Mouse (Mus musculus) embryonic facial prominence, embryonic 13.5 days (tissue): ENCODE data around the gene Rwdd2b. TPM values are rescaled to one million over a fixed set of nuclear protein-coding genes. Genes with fewer than 3 reads are reported as not detected.
A peak's percentile ranks its signal among the peaks of the same experiment; 100 is the strongest.

ENCODE experiments used
- ATAC-seq: fragments of 200-750 bp; cut with Nextera tagmentation; 2 replicates; pipeline ENCODE4 v1.8.0; 2017; ENCODE audit warnings: low read depth; ENCODE audit not compliant: insufficient number of reproducible peaks, insufficient read depth, low FRiP score, low TSS enrichment
- H3K27ac ChIP-seq: fragments of 300-500 bp; sonication (generic); 2 replicates; pipeline ENCODE4 v1.5.1; 2015; ENCODE audit warnings: moderate library complexity, mild to moderate bottlenecking, inconsistent platforms
- H3K27me3 ChIP-seq: fragments of 300-500 bp; sonication (generic); 2 replicates; pipeline ENCODE4 v1.6.1; 2015; ENCODE audit warnings: mild to moderate bottlenecking, inconsistent platforms
- H3K36me3 ChIP-seq: fragments of 300-500 bp; sonication (generic); 2 replicates; pipeline ENCODE4 v1.6.1; 2015; ENCODE audit warnings: mild to moderate bottlenecking, inconsistent platforms
- H3K4me1 ChIP-seq: fragments of 300-500 bp; sonication (generic); 2 replicates; pipeline ENCODE4 v1.6.1; 2015; ENCODE audit warnings: inconsistent platforms
- H3K4me2 ChIP-seq: fragments of 300-500 bp; sonication (generic); 2 replicates; pipeline ENCODE4 v1.6.1; 2015; ENCODE audit warnings: moderate library complexity, mild to moderate bottlenecking, inconsistent platforms
- H3K4me3 ChIP-seq: fragments of 300-500 bp; sonication (generic); 2 replicates; pipeline ENCODE4 v1.5.1; 2015; ENCODE audit warnings: mild to moderate bottlenecking, inconsistent platforms
- H3K9ac ChIP-seq: fragments of 300-500 bp; sonication (generic); 2 replicates; pipeline ENCODE4 v1.6.1; 2015; ENCODE audit warnings: mild to moderate bottlenecking, inconsistent platforms
- H3K9me3 ChIP-seq: fragments of 300-500 bp; sonication (generic); 2 replicates; pipeline ENCODE4 v1.6.1; 2016; ENCODE audit warnings: inconsistent platforms
- WGBS: fragments of 180-500 bp; shearing (Covaris S2); methylation state at CpG from one replicate; pipeline ENCODE4 v1.1.7; 2015; ENCODE audit warnings: mixed read lengths; 5-methylcytosine and 5-hydroxymethylcytosine counted together
- polyA plus RNA-seq: library from polyadenylated mRNA; unstranded; fragments of >200 nt; fragmentation: Nextera tagmentation; extraction: Ambion mirVana; gene quantifications from 2 replicates; pipeline ENCODE4 v1.2.1, GENCODE M21; 2015

Rwdd2b gene
- polyA plus RNA-seq: 10.5 and 13.6 TPM in 2 replicates

GRCm38 (mm10) chr16:87440184-87440686, at the start of gene Rwdd2b:
TSS of gene Rwdd2b (minus strand) at chr16:87440573.
- H3K9ac ChIP-seq: peak within 1 kb of the TSS; percentile 89
- H3K9me3 ChIP-seq: no peaks in the 10 kb centered on the region
- peak within 1 kb of the TSS; percentile 71 for H3K4me3 ChIP-seq
- peak within 1 kb of the TSS; percentile 87 for H3K4me2 ChIP-seq
- peak; percentile 92 for ATAC-seq
- under 1% methylated on average over 38 of the region's 38 CpGs for WGBS
- peaks cover 17% of the 10 kb centered on the region for H3K4me1 ChIP-seq
- H3K36me3 ChIP-seq: no peaks in the 10 kb centered on the region; the same call in 1 of the 2 replicates
- H3K27me3 ChIP-seq: no peaks in the 10 kb centered on the region
- peak within 1 kb of the TSS; percentile 91 for H3K27ac ChIP-seq

GRCm38 (mm10) chr16:87488605-87489004, 48.2 kb upstream of the Rwdd2b start:
- Histone ChIP-seq H3K27ac (no peak overlapping the region), H3K4me1 (no peaks in the 10 kb centered on the region), H3K9me3 (no peaks in the 10 kb centered on the region), H3K27me3 (no peaks in the 10 kb centered on the region), H3K4me3 (no peak overlapping the region), H3K9ac (no peak overlapping the region), H3K4me2 (no peak overlapping the region), H3K36me3 (peaks cover 95% of the 10 kb centered on the region)
- WGBS: 87% methylated on average over 2 of the region's 2 CpGs
- ATAC-seq: no peak

- Histone ChIP-seq H3K27me3 (no peaks in the 10 kb centered on the region), H3K4me3 (no peak overlapping the region), H3K4me2 (no peak overlapping the region), H3K9ac (no peak overlapping the region), H3K4me1 (no peaks in the 10 kb centered on the region), H3K9me3 (no peaks in the 10 kb centered on the region), H3K36me3 (peaks cover 95% of the 10 kb centered on the region), H3K27ac (no peak overlapping the region)
- 94% methylated on average over 5 of the region's 5 CpGs for WGBS
- no peak for ATAC-seq
Measured at GRCm38 (mm10) chr16:87486739-87487138, 46.4 kb upstream of the Rwdd2b start.

GRCm38 (mm10) chr16:87484367-87484766, 44.0 kb upstream of the Rwdd2b start:
- peaks cover 84% of the 10 kb centered on the region for H3K36me3 ChIP-seq
- no peak overlapping the region for H3K4me3 ChIP-seq
- no peak overlapping the region for H3K9ac ChIP-seq
- WGBS: 75% methylated on average over 5 of the region's 5 CpGs
- H3K4me2 ChIP-seq: no peak overlapping the region
- H3K27ac ChIP-seq: no peak overlapping the region
- no peaks in the 10 kb centered on the region for H3K4me1 ChIP-seq
- no peaks in the 10 kb centered on the region for H3K9me3 ChIP-seq
- H3K27me3 ChIP-seq: no peaks in the 10 kb centered on the region
- ATAC-seq: 0 out of 2 replicates have a peak, but pooled peaks have one; percentile 56

GRCm38 (mm10) chr16:87470579-87470978, 30.2 kb upstream of the Rwdd2b start:
- no peak for ATAC-seq
- Histone ChIP-seq H3K9me3 (no peaks in the 10 kb centered on the region), H3K9ac (no peak overlapping the region), H3K4me3 (no peak overlapping the region), H3K36me3 (peaks cover 81% of the 10 kb centered on the region), H3K27ac (no peak overlapping the region), H3K4me1 (no peaks in the 10 kb centered on the region), H3K27me3 (no peaks in the 10 kb centered on the region), H3K4me2 (no peak overlapping the region)
- WGBS: 82% methylated on average over 4 of the region's 4 CpGs

- Histone ChIP-seq H3K4me1 (peaks cover 8% of the 10 kb centered on the region), H3K27me3 (no peaks in the 10 kb centered on the region), H3K36me3 (peaks cover 26% of the 10 kb centered on the region), H3K9ac (no peak overlapping the region), H3K4me3 (no peak overlapping the region), H3K4me2 (no peak overlapping the region), H3K9me3 (no peaks in the 10 kb centered on the region), H3K27ac (no peak overlapping the region)
- ATAC-seq: no peak
- 95% methylated on average over 3 of the region's 3 CpGs for whole genome bisulfite sequencing
Measured at GRCm38 (mm10) chr16:87458752-87459151, 18.4 kb upstream of the Rwdd2b start.

GRCm38 (mm10) chr16:87455180-87455611, 14.8 kb upstream of the Rwdd2b start:
- ATAC-seq: peak; percentile 49; the same call in 1 of the 2 replicates
- peak overlapping the region; percentile 73 for H3K27ac ChIP-seq
- under 1% methylated on average over 38 of the region's 38 CpGs for WGBS
- H3K4me2 ChIP-seq: peak overlapping the region; percentile 83
- no peaks in the 10 kb centered on the region for H3K9me3 ChIP-seq
- H3K9ac ChIP-seq: peak overlapping the region; percentile 91
- H3K36me3 ChIP-seq: 0 out of 2 replicates have a peak, but pooled peaks cover 4% of the 10 kb centered on the region
- no peaks in the 10 kb centered on the region for H3K27me3 ChIP-seq
- H3K4me3 ChIP-seq: peak overlapping the region; percentile 94
- H3K4me1 ChIP-seq: peaks cover 8% of the 10 kb centered on the region

GRCm38 (mm10) chr16:87454419-87455179, 14.2 kb upstream of the Rwdd2b start, which contains the start of gene Usp16:
TSS of gene Usp16 (plus strand) at chr16:87454703.
- peak; percentile 97 for ATAC-seq
- no peaks in the 10 kb centered on the region for H3K27me3 ChIP-seq
- peaks cover 8% of the 10 kb centered on the region for H3K4me1 ChIP-seq

GRCm38 (mm10) chr16:87453226-87453625, 12.9 kb upstream of the Rwdd2b start:
- H3K4me1 ChIP-seq: peaks cover 8% of the 10 kb centered on the region
- H3K27me3 ChIP-seq: no peaks in the 10 kb centered on the region
- whole genome bisulfite sequencing: 87% methylated on average over 2 of the region's 2 CpGs
- no peak overlapping the region for H3K27ac ChIP-seq
- no peak for ATAC-seq
- no peak overlapping the region for H3K4me3 ChIP-seq
- H3K9me3 ChIP-seq: no peaks in the 10 kb centered on the region
- no peak overlapping the region for H3K4me2 ChIP-seq
- no peaks in the 10 kb centered on the region for H3K36me3 ChIP-seq
- H3K9ac ChIP-seq: no peak overlapping the region

More at GRCm38 (mm10) chr16:87454419-87455179, 14.2 kb upstream of the Rwdd2b start, which contains the start of gene Usp16:
- Histone ChIP-seq H3K9me3 (no peaks in the 10 kb centered on the region), H3K4me3 (peak within 1 kb of the TSS; percentile 94), H3K36me3 (no peaks in the 10 kb centered on the region), H3K9ac (peak within 1 kb of the TSS; percentile 91), H3K27ac (peak within 1 kb of the TSS; percentile 73), H3K4me2 (peak within 1 kb of the TSS; percentile 83)
- WGBS: 8% methylated on average over 45 of the region's 45 CpGs

GRCm38 (mm10) chr16:87445528-87445927, 5.2 kb upstream of the Rwdd2b start:
- H3K4me3 ChIP-seq: no peak overlapping the region
- WGBS: 95% methylated on average over 3 of the region's 3 CpGs
- H3K9me3 ChIP-seq: no peaks in the 10 kb centered on the region
- H3K9ac ChIP-seq: no peak overlapping the region
- H3K36me3 ChIP-seq: no peaks in the 10 kb centered on the region
- H3K4me1 ChIP-seq: peaks cover 13% of the 10 kb centered on the region
- H3K27me3 ChIP-seq: no peaks in the 10 kb centered on the region
- no peak for ATAC-seq
- H3K27ac ChIP-seq: no peak overlapping the region
- H3K4me2 ChIP-seq: no peak overlapping the region

- H3K36me3 ChIP-seq: no peaks in the 10 kb centered on the region
- ATAC-seq: no peak
- no peak overlapping the region for H3K9ac ChIP-seq
Measured at GRCm38 (mm10) chr16:87445110-87445509, 4.7 kb upstream of the Rwdd2b start.

GRCm38 (mm10) chr16:87444071-87444470, 3.7 kb upstream of the Rwdd2b start:
- Histone ChIP-seq H3K4me1 (peaks cover 17% of the 10 kb centered on the region), H3K4me3 (no peak overlapping the region), H3K27ac (no peak overlapping the region), H3K27me3 (no peaks in the 10 kb centered on the region), H3K9ac (no peak overlapping the region), H3K9me3 (no peaks in the 10 kb centered on the region), H3K36me3 (no peaks in the 10 kb centered on the region), H3K4me2 (no peak overlapping the region)
- 68% methylated on average over 1 of the region's 1 CpGs for WGBS
- ATAC-seq: no peak

More at GRCm38 (mm10) chr16:87445110-87445509, 4.7 kb upstream of the Rwdd2b start:
- Histone ChIP-seq H3K9me3 (no peaks in the 10 kb centered on the region), H3K4me1 (peaks cover 13% of the 10 kb centered on the region), H3K27ac (no peak overlapping the region), H3K4me3 (no peak overlapping the region), H3K4me2 (no peak overlapping the region), H3K27me3 (no peaks in the 10 kb centered on the region)
